Mouse (Mus musculus) thymus, adult 2 months (tissue): Measurements from ENCODE around the gene Gjc3.

Source experiments
- CTCF ChIP-seq: fragments of 200-500 bp; IDR thresholded peaks from 2 replicates; pipeline ENCODE4 v1.5.1; 2012; ENCODE audit warnings: mild to moderate bottlenecking, control low read depth, low read length, moderate library complexity, borderline replicate concordance; ENCODE audit not compliant: control insufficient read depth, poor library complexity, insufficient read depth; ENCODE audit errors: extremely low read depth
- POLR2A ChIP-seq: fragments of 200-500 bp; IDR thresholded peaks from 2 replicates; pipeline ENCODE4 v1.6.1; 2012; ENCODE audit warnings: mild to moderate bottlenecking, low read length, control low read depth, moderate library complexity; ENCODE audit not compliant: control insufficient read depth, poor library complexity, insufficient read depth; ENCODE audit errors: extremely low read depth

DNA sequence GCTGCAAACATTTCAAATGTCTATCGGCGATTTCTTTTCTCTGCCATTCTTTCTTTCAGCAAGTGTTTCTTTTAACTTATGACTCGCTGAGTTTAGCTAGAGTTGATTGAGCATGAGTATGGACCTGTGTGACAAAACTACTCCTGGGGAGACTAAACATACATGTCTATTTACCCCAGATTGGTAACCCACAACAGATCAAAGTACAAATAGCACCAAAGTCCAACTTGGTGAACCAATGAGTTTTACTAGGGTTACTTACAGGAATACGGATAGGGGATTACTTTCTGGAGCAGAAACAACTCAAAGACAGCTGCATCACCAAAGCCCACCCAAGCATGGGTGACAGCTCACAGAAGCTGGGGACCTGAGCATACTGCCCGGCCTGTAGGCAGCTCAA, 46.5 kb upstream of the Gjc3 start:
- no peak for TF ChIP-seq POLR2A
- TF ChIP-seq CTCF = no peak
